Mouse (Mus musculus): ENCODE measurements around the gene Vmn2r92. TPM values are rescaled to one million over a fixed set of nuclear protein-coding genes. Genes with fewer than 3 reads are reported as not detected.
"Not testable (repeated sequence)": the region's sequence is repeated elsewhere in the genome, so short reads cannot be mapped to it uniquely, and the experiment has no call there.

Gene Vmn2r92
- not detected for total RNA-seq (2021)

DNA sequence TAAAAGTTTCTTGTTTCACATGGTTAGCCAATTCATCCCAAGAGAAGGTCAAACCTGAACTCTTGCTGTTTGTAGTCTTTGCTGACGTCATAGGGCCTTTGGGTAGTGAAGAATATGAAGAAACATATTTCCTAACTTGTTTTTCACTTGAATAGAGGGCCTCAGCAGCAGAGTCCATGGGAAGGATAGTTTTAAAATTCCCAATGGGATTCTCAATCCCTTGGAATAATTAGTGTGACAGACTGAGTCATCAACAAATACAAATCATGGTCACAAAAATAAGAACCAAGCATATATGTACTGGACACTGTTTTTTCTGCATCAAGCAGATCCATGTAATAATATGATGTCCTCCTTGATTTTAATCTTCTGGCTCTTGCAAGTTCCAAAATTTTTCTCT lies at the start of gene Vmn2r92:
Gene Vmn2r92 (plus strand): TSS at position 301 of the 400 bp plus-strand sequence.
- intact Hi-C loops (cut with DNase I); DNase-seq: not testable (repeated sequence)

DNA sequence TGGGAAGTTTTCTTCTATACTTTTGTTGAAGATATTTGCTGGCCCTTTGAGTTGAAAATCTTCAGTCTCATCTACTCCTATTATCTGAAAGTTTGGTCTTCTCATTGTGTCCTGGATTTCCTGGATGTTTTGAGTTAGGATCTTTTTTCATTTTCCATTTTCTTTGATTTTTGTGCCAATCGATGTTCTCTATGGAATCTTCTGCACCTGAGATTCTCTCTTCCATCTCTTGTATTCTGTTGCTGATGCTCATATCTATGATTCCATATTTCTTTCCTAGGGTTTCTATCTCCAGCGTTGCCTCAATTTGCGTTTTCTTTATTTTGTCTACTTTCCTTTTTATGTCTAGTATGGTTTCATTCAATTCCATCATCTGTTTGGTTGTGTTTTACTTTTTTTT lies 49.4 kb upstream of the Vmn2r92 start:
- intact Hi-C loops (cut with DNase I) = loop anchor here (5.0 kb wide), 1 partner anchor 70 kb away; no protein-coding TSS in a partner anchor
- not testable (repeated sequence) for DNase-seq

DNA sequence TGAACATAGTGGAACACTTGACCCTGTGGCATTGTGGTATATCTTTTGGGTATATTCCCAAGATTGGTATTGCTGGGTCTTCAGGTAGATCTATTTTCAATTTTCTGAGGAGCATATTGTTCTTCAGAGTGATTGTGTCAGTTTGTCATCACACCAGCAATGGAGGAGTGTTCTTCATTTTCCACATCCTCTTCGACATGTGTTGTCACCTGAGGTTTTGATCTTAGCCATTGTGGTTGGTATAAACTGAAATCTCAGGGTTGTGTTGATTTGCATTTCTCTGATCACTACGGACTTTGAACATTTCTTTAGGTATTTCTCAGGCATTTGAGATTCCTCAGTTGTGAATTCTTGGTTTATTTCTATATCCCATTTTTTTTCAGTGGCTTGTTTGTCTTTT lies 9.5 kb downstream of the Vmn2r92 start:
- intact Hi-C loops (cut with DNase I); DNase-seq: not testable (repeated sequence)

DNA sequence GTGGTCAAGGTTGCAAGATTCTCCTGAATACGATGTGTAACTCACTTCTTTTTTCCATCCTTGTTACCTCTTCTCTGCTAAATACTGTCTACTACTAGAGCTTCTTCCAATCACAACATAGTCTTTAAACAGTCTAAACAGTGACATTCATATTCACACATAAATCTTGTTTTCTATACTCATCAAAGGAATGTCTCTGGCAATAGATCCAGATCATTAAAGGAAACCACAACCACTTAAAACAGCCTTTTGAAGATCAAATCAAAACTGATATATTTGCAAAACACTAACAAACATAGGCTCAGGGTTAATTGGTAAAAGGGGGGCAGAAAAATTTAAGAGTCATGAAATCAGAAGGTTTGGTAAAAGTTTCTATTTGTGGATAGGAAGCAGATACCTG lies 38.0 kb downstream of the Vmn2r92 start:
- intact Hi-C loops (cut with DNase I) = no loop called here

DNA sequence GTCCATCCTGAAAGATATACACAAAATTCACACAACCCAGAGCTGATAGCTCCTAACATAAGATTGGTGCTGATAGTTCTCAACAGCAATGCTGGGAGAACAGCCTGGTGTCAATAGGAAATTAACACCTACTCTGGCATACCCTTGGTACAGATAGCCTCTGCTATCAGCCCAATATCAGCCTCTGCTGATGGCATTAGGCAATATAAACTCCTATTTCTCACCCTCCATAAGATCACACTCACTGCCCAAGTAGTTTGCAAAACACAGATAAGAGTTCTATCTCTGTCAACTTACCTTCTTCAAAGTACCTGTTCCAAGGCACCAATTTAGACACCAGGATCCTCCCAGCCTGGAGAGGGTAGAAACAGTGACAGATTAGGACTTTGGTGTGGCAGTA lies 69.6 kb downstream of the Vmn2r92 start:
- intact Hi-C loops (cut with DNase I) = no loop called here
- no peak for DNase-seq

More for the DNA sequence above, 38.0 kb downstream of the Vmn2r92 start:
- no peak for DNase-seq

DNA sequence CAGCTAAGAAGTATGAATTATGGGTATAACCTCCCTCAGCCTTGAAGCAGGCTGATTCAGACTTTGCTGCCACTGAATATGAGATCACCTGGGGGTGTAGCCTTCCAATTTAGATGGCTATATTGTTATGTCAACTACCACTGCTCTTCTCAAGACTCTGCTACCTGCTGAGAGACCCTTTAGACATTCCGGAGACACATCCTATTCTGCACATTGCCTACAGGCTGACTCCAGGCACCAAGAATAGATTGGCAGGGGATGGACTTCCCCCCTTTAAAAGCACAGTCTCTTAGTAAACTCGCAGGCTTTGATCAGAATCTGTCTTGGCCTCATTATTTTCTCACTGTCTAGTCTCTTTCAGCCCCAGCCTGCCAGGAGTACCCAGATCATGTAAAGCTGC lies 80.3 kb downstream of the Vmn2r92 start:
- no peak for DNase-seq
- intact Hi-C loops (cut with DNase I) = no loop called here

DNA sequence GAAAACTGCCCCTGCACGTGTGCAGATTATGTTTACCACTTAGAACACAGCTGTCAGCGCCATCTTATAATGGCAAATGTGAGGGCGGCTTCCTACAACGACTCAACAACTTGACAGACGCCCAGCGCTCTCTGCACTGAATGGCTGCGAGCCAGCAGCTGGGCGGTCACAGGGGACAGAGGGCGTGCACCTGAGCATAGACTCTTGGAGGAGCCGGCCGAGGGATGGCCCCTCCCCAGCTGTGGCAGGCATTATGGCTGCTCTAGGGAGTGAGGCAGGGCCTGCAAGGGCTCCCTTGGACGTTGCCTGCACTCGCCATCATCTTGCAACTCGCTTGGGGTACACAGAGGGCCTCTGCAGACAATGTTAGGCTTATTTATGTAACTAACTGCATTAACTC lies 85.2 kb downstream of the Vmn2r92 start:
- intact Hi-C loops (cut with DNase I) = no loop called here
- no peak for DNase-seq

Other genes with a start within 250 kb of the Vmn2r92 start
- gene Fpr-rs4, start 130.2 kb upstream of the Vmn2r92 start, total RNA-seq (2021) = not detected
- gene Vmn2r124, start 102.5 kb upstream of the Vmn2r92 start, total RNA-seq (2021) = not detected
- not detected for gene Vmn2r91, start 66.9 kb upstream of the Vmn2r92 start, total RNA-seq (2021)
- not detected for gene Vmn2r94, start 125.9 kb downstream of the Vmn2r92 start, total RNA-seq (2021)
- gene Vmn2r93, start 146.2 kb downstream of the Vmn2r92 start, total RNA-seq (2021) = not detected

Data from heart, postnatal 10 days (tissue).